8 mouse cellular contexts compared by ENCODE assay signal in genomic region chrX:12086674-12087510, GRCm38 (mm10).
A peak's percentile ranks its signal among the peaks of the same experiment; 100 is the strongest.
DNase-seq lines count a peak whose midpoint lies in the region; ATAC-seq and TF ChIP-seq lines count a peak whose summit lies in the region.

No protein-coding gene starts in this region.

- no peak for TF ChIP-seq CTCF in cerebellum, adult 2 months (IDR thresholded peaks at IDR 0.05; ENCODE audit: borderline replicate concordance, insufficient read depth, low read depth, low read length)
- no peak for TF ChIP-seq CTCF in CH12.LX (conservative IDR thresholded peaks at IDR 0.05 in 1 of 2, IDR thresholded peaks at IDR 0.05 in 1 of 2; ENCODE audit: low read depth in 2 of 2, low read length in 2 of 2)
- TF ChIP-seq CTCF in kidney, postnatal 0 days (IDR thresholded peaks at IDR 0.05; ENCODE audit: low read depth) = no peak

- no peak for TF ChIP-seq RAD21 in CH12.LX (IDR thresholded peaks at IDR 0.05; ENCODE audit: low read depth, low read length)

- H3K79me2 ChIP-seq in CH12.LX (replicated peaks; ENCODE audit: control insufficient read depth, extremely low read depth, insufficient read depth, poor library complexity, severe bottlenecking) = peaks cover 28% of the 10 kb centered on the region

- peak; percentile 26; the same call in 1 of the 2 replicates for TF ChIP-seq EP300 in CH12.LX (IDR thresholded peaks at IDR 0.05; ENCODE audit: low read length)

- no peak for ATAC-seq in heart, embryonic 12.5 days (ENCODE audit: insufficient number of reproducible peaks, low FRiP score)
- ATAC-seq in kidney, postnatal 0 days (replicated peaks; ENCODE audit: low FRiP score, low read depth) = no peak
- no peak for ATAC-seq in stomach, embryonic 15.5 days (ENCODE audit: insufficient read depth, low FRiP score, low read depth)

- H3K9me3 ChIP-seq in CH12.LX (replicated peaks; ENCODE audit: low read length) = peaks cover 6% of the 10 kb centered on the region
- H3K9me3 ChIP-seq in heart, embryonic 12.5 days (replicated peaks) = peaks cover 7% of the 10 kb centered on the region; the same call in 1 of the 2 replicates
- H3K9me3 ChIP-seq in kidney, postnatal 0 days (replicated peaks; ENCODE audit: low read length) = no peaks in the 10 kb centered on the region
- H3K9me3 ChIP-seq in stomach, embryonic 15.5 days = no peaks in the 10 kb centered on the region

- H3K4me3 ChIP-seq in cerebellum, adult 2 months (replicated peaks; ENCODE audit: insufficient read depth, low read depth, low read length) = peak overlapping the region; percentile 67
- H3K4me3 ChIP-seq in CH12.LX (replicated peaks in 1 of 3; ENCODE audit: low read depth in 2 of 3, low read length in 2 of 3, poor library complexity in 1 of 3) = peak overlapping the region; percentile 16 to 67 (median 52)
- H3K4me3 ChIP-seq in heart, embryonic 12.5 days = peak overlapping the region; percentile 60
- H3K4me3 ChIP-seq in kidney, postnatal 0 days (replicated peaks; ENCODE audit: low read depth, low read length) = peak overlapping the region; percentile 45
- peak overlapping the region; percentile 51 for H3K4me3 ChIP-seq in stomach, embryonic 15.5 days (replicated peaks)

- dilution Hi-C loops in CH12.LX (cut with MboI; ENCODE audit: extremely low pct_ligation_motif_present, extremely low pct_unique_long_range_greater_than_20kb, low sequenced_read_pairs) = no loop called here

- peak overlapping the region; percentile 84 for H3K9ac ChIP-seq in CH12.LX (ENCODE audit: insufficient read depth, low read depth)
- H3K9ac ChIP-seq in heart, embryonic 12.5 days = peak overlapping the region; percentile 89
- H3K9ac ChIP-seq in kidney, postnatal 0 days (ENCODE audit: low read depth, low read length) = peak overlapping the region; percentile 69
- peak overlapping the region; percentile 17; the same call in 1 of the 2 replicates for H3K9ac ChIP-seq in stomach, embryonic 15.5 days

- H3K27ac ChIP-seq in cerebellum, adult 2 months (ENCODE audit: insufficient read depth, low read length) = no peak overlapping the region
- peak overlapping the region; percentile 97 for H3K27ac ChIP-seq in CH12.LX (ENCODE audit: insufficient read depth, low read depth)
- peak overlapping the region; percentile 97 for H3K27ac ChIP-seq in heart, embryonic 12.5 days (ENCODE audit: poor library complexity, severe bottlenecking)
- peak overlapping the region; percentile 25 for H3K27ac ChIP-seq in kidney, postnatal 0 days
- peak overlapping the region; percentile 96 for H3K27ac ChIP-seq in stomach, embryonic 15.5 days

- H3K4me2 ChIP-seq in CH12.LX (ENCODE audit: insufficient read depth, low read depth, poor library complexity, severe bottlenecking) = peak overlapping the region; percentile 55; the same call in 1 of the 2 replicates
- peak overlapping the region; percentile 92 for H3K4me2 ChIP-seq in heart, embryonic 12.5 days
- peak overlapping the region; percentile 76 for H3K4me2 ChIP-seq in kidney, postnatal 0 days (ENCODE audit: low read length)
- H3K4me2 ChIP-seq in stomach, embryonic 15.5 days = peak overlapping the region; percentile 88

- peaks cover 12% of the 10 kb centered on the region for H3K4me1 ChIP-seq in cerebellum, adult 2 months (ENCODE audit: control insufficient read depth, insufficient read depth, low read length)
- peaks cover 9 to 18% of the 10 kb centered on the region in 2 experiments for H3K4me1 ChIP-seq in CH12.LX (ENCODE audit: control insufficient read depth in 1 of 2, insufficient read depth in 2 of 2)
- H3K4me1 ChIP-seq in heart, embryonic 12.5 days (replicated peaks) = peaks cover 58% of the 10 kb centered on the region
- peaks cover 15% of the 10 kb centered on the region; the same call in 1 of the 2 replicates for H3K4me1 ChIP-seq in kidney, postnatal 0 days (replicated peaks; ENCODE audit: insufficient read depth, low read length)
- peaks cover 24% of the 10 kb centered on the region for H3K4me1 ChIP-seq in stomach, embryonic 15.5 days

- in situ Hi-C loops in CH12.LX (cut with MboI; ENCODE audit: low pct_ligation_motif_present, low pct_unique_long_range_greater_than_20kb, low sequenced_read_pairs) = loop anchor here (5.0 kb wide), 1 partner anchor 40 kb away; no protein-coding TSS in a partner anchor

- no peaks in the 10 kb centered on the region for H3K27me3 ChIP-seq in cerebellum, adult 2 months (ENCODE audit: control insufficient read depth, insufficient read depth, low read length)
- no peaks in the 10 kb centered on the region for H3K27me3 ChIP-seq in CH12.LX (replicated peaks)
- H3K27me3 ChIP-seq in heart, embryonic 12.5 days (replicated peaks) = peaks cover 87% of the 10 kb centered on the region
- peaks cover 9% of the 10 kb centered on the region; the same call in 1 of the 2 replicates for H3K27me3 ChIP-seq in kidney, postnatal 0 days (ENCODE audit: insufficient read depth, low read length)
- H3K27me3 ChIP-seq in stomach, embryonic 15.5 days (replicated peaks) = peaks cover 40% of the 10 kb centered on the region

- no peaks in the 10 kb centered on the region for H3K36me3 ChIP-seq in CH12.LX (replicated peaks in 1 of 2; ENCODE audit: control insufficient read depth in 1 of 2, insufficient read depth in 1 of 2, low read length in 1 of 2)
- no peaks in the 10 kb centered on the region for H3K36me3 ChIP-seq in heart, embryonic 12.5 days
- no peaks in the 10 kb centered on the region for H3K36me3 ChIP-seq in kidney, postnatal 0 days (ENCODE audit: insufficient read depth, low read length)
- H3K36me3 ChIP-seq in stomach, embryonic 15.5 days = no peaks in the 10 kb centered on the region

- WGBS in cerebellum, adult 2 months = 10% methylated on average over 65 of the region's 70 CpGs
- WGBS in heart, embryonic 12.5 days = 2% methylated on average over 39 of the region's 70 CpGs
- WGBS in kidney, postnatal 0 days = 5% methylated on average over 40 of the region's 70 CpGs
- WGBS in stomach, embryonic 15.5 days = 2% methylated on average over 43 of the region's 70 CpGs

- DNase-seq in cerebellum, adult 2 months = peak; percentile 38 to 52
- DNase-seq in cerebellum, adult 11 months = no peak
- DNase-seq in CH12.LX (ENCODE audit: extremely low read depth) = peak; percentile 68
- peak; percentile 42 to 57 for DNase-seq in cerebellum, postnatal 25 days
- DNase-seq in kidney, postnatal 0 days (ENCODE audit: low spot score) = no peak
- peak; percentile 49 to 59 for DNase-seq in lung, postnatal 4 days

- no peak for TF ChIP-seq POLR2A in cerebellum, adult 2 months (IDR thresholded peaks at IDR 0.05; ENCODE audit: borderline replicate concordance, insufficient read depth, low read length)
- TF ChIP-seq POLR2A in CH12.LX (IDR thresholded peaks at IDR 0.05; ENCODE audit: low read depth, low read length) = peak; percentile 54

TF ChIP-seq in CH12.LX, 34 proteins besides CTCF, POLR2A, EP300 and RAD21:
- TF ChIP-seq CHD1 (IDR thresholded peaks at IDR 0.05; ENCODE audit: low read depth, low read length) = no peak
- TF ChIP-seq MEF2A (IDR thresholded peaks at IDR 0.05; ENCODE audit: borderline replicate concordance, low read depth, low read length) = peak; percentile 50; the same call in 1 of the 2 replicates
- no peak for TF ChIP-seq USF1 (IDR thresholded peaks at IDR 0.05; ENCODE audit: low read depth, low read length)
- peak; percentile 45; the same call in 1 of the 2 replicates for TF ChIP-seq NELFE (IDR thresholded peaks at IDR 0.05; ENCODE audit: low read depth, low read length)
- no peak for TF ChIP-seq PAX5 (IDR thresholded peaks at IDR 0.05; ENCODE audit: low read length)
- TF ChIP-seq NRF1 (IDR thresholded peaks at IDR 0.05; ENCODE audit: low read depth, low read length) = no peak
- no peak; the same call in 1 of the 2 replicates for TF ChIP-seq ZMIZ1 (IDR thresholded peaks at IDR 0.05; ENCODE audit: low read depth, low read length)
- TF ChIP-seq ZKSCAN1 (IDR thresholded peaks at IDR 0.05; ENCODE audit: borderline replicate concordance, low read depth, low read length) = no peak
- no peak for TF ChIP-seq JUN (IDR thresholded peaks at IDR 0.05; ENCODE audit: insufficient read depth, low read depth, low read length)
- no peak for TF ChIP-seq MAFK (IDR thresholded peaks at IDR 0.05; ENCODE audit: insufficient replicate concordance, low read length)
- TF ChIP-seq IRF4 (IDR thresholded peaks at IDR 0.05; ENCODE audit: low read depth, low read length) = no peak
- peak; percentile 52; the same call in 1 of the 2 replicates for TF ChIP-seq UBTF (IDR thresholded peaks at IDR 0.05; ENCODE audit: low read depth, low read length)
- no peak for TF ChIP-seq HCFC1 (IDR thresholded peaks at IDR 0.05; ENCODE audit: low read depth, low read length)
- TF ChIP-seq TCF12 (IDR thresholded peaks at IDR 0.05; ENCODE audit: low read depth, low read length) = peak; percentile 42; the same call in 1 of the 2 replicates
- peak; percentile 1; the same call in 1 of the 2 replicates for TF ChIP-seq SMC3 (IDR thresholded peaks at IDR 0.05; ENCODE audit: low read depth, low read length)
- TF ChIP-seq E2F4 (IDR thresholded peaks at IDR 0.05; ENCODE audit: insufficient replicate concordance, low read depth, low read length) = no peak
- 0 out of 2 replicates have a peak, but pooled peaks have one; percentile 20 for TF ChIP-seq RCOR1 (conservative IDR thresholded peaks at IDR 0.05; ENCODE audit: low read depth, low read length)
- no peak for TF ChIP-seq SIN3A (IDR thresholded peaks at IDR 0.05; ENCODE audit: low read length)
- TF ChIP-seq MAX (IDR thresholded peaks at IDR 0.05; ENCODE audit: low read length) = no peak
- TF ChIP-seq BHLHE40 (IDR thresholded peaks at IDR 0.05; ENCODE audit: low read depth, low read length) = peak; percentile 46
- no peak for TF ChIP-seq JUND (conservative IDR thresholded peaks at IDR 0.05; ENCODE audit: low read depth, low read length)
- no peak for TF ChIP-seq CHD2 (IDR thresholded peaks at IDR 0.05; ENCODE audit: low read length)
- TF ChIP-seq ETS1 (conservative IDR thresholded peaks at IDR 0.05; ENCODE audit: low read depth, low read length) = peak; percentile 39
- no peak for TF ChIP-seq USF2 (conservative IDR thresholded peaks at IDR 0.05; ENCODE audit: low read depth, low read length)
- TF ChIP-seq TBP (conservative IDR thresholded peaks at IDR 0.05; ENCODE audit: low read depth, low read length) = 0 out of 2 replicates have a peak, but pooled peaks have one; percentile 45
- TF ChIP-seq GABPA (IDR thresholded peaks at IDR 0.05; ENCODE audit: insufficient replicate concordance, low read depth, low read length) = no peak
- no peak for TF ChIP-seq MYC (IDR thresholded peaks at IDR 0.05; ENCODE audit: low read depth, low read length)
- TF ChIP-seq ELF1 (IDR thresholded peaks at IDR 0.05; ENCODE audit: low read depth, low read length) = peak; percentile 29; the same call in 1 of the 2 replicates
- TF ChIP-seq MAZ (IDR thresholded peaks at IDR 0.05; ENCODE audit: low read depth, low read length) = 0 out of 2 replicates have a peak, but pooled peaks have one; percentile 43

Comparison
In these comparisons a context has a peak if more than half of its experiments do, and no peak if none do; other contexts are left out.
1. DNase-seq: peak in cerebellum, adult 2 months (2 of 2), CH12.LX (single experiment), cerebellum, postnatal 25 days (2 of 2) and lung, postnatal 4 days (2 of 2); none in cerebellum, adult 11 months (single experiment) and kidney, postnatal 0 days (single experiment).
2. H3K9ac ChIP-seq: peak in every context shown above with its lines; median percentile 89 in heart, embryonic 12.5 days; 84 in CH12.LX; 69 in kidney, postnatal 0 days; 17 in stomach, embryonic 15.5 days.
3. Peak in every context shown above with its lines, with median percentiles within 50 percentile points of each other: H3K4me3 ChIP-seq and H3K4me2 ChIP-seq.